Mouse (Mus musculus) heart, postnatal 25 days (tissue): Measurements from ENCODE around the gene Kdm5d. TPM values are rescaled to one million over a fixed set of nuclear protein-coding genes. Genes with fewer than 3 reads are reported as not detected.

Experiments
- DNase-seq: peaks from one replicate; pipeline ENCODE4 v3.0.0; 2022; ENCODE audit warnings: low spot score
- intact Hi-C: fragments of 180-260 bp; cut with DNase I; formaldehyde crosslinking; loops from one replicate; pipeline ENCODE4 v1.15.1; 2025
- microRNA-seq: library from miRNA; unstranded; fragments of <30 nt; microRNA quantifications from one replicate; pipeline ENCODE4 v1.2.0, GENCODE M21; 2022
- total RNA-seq, 2 experiments: library from RNA; stranded (reverse); gene quantifications; 2 replicates each; pipeline ENCODE4 v1.2.3; 2021

The Kdm5d gene
- 1 to 10 TPM in 1 of 2 experiments, not detected in 1; 9.5 TPM for total RNA-seq

- no peak for DNase-seq
- intact Hi-C loops: no loop called here
These were observed at the start of gene Kdm5d for GRCm38 (mm10) chrY:897393-898227. TSS of gene Kdm5d (plus strand) at chrY:897788.

- no peak for DNase-seq
These were observed 25.2 kb upstream of the Kdm5d start for GRCm38 (mm10) chrY:872404-872803.

GRCm38 (mm10) chrY:872855-873549 lies 24.6 kb upstream of the Kdm5d start:
- no peak for DNase-seq

More at GRCm38 (mm10) chrY:872404-872803, 25.2 kb upstream of the Kdm5d start:
- intact Hi-C loops: no loop called here

More at GRCm38 (mm10) chrY:872855-873549, 24.6 kb upstream of the Kdm5d start:
- intact Hi-C loops: no loop called here

Small RNAs within 50 kb of the gene (microRNA-seq; reads per million reads assigned to microRNA genes)
- gene Gm47281: not detected

Other genes starting within 250 kb of the Kdm5d start
- not detected for gene Zfy1, start 100.4 kb upstream of the Kdm5d start, total RNA-seq
- gene Uba1y, start 79.1 kb upstream of the Kdm5d start, total RNA-seq: not detected
- gene Eif2s3y, start 112.8 kb downstream of the Kdm5d start, total RNA-seq: 10 to 100 TPM in 1 of 2 experiments, not detected in 1; 56.5 TPM